Mouse (Mus musculus) embryo, embryonic 11 days (tissue): ENCODE measurements around the gene Rbfox3.
"Not testable (repeated sequence)": the region's sequence is repeated elsewhere in the genome, so short reads cannot be mapped to it uniquely, and the experiment has no call there.

Experiments used
- DNase-seq: peaks from one replicate; pipeline ENCODE4 v3.0.0-alpha.2; 2015

Rbfox3 gene

DNA sequence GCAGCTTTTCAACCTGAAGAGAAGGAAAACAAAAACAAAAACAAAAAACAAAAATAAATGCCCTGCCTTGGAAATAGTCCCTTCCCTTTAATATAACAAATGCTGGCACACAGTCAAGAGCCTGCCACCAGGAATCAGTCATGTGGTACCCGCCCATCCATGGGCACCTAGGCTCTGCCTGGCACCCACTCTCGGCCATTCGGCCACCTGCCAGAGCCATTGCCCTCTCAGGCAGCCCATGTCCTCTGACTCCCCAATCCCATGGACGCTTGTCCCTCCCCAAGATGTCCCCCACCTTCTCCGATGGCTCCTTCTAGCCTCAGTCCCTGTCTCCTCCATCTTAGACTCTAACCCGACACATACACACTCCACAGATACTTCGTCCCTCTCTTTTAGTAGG lies 100.0 kb downstream of the Rbfox3 start:
- DNase-seq = no peak

DNA sequence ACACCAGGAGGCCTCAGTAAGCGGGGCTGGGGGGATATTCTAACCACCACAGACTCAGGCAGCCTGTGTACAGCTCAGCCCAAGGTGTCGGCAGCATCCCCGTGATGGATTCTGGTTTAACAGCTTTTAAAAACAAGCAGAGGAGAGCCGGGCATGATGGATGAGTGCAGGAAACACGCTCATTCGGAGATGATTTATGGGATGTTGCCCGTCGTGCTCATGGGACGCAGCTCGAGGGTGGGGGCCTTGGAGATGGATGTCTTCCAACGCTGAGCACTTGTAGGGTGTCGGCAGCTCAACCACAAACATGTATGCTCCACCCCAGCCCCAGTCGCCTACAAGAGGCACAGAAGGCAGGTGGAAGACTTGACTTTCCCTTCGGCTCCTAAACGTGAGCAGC lies 103.9 kb downstream of the Rbfox3 start:
- peak; percentile 36 for DNase-seq

GRCm38 (mm10) chr11:118794856-118795602 lies 116.4 kb downstream of the Rbfox3 start:
- DNase-seq = peak; percentile 33

- peak; percentile 29 for DNase-seq
These were observed 117.8 kb downstream of the Rbfox3 start for GRCm38 (mm10) chr11:118793639-118794021.

DNA sequence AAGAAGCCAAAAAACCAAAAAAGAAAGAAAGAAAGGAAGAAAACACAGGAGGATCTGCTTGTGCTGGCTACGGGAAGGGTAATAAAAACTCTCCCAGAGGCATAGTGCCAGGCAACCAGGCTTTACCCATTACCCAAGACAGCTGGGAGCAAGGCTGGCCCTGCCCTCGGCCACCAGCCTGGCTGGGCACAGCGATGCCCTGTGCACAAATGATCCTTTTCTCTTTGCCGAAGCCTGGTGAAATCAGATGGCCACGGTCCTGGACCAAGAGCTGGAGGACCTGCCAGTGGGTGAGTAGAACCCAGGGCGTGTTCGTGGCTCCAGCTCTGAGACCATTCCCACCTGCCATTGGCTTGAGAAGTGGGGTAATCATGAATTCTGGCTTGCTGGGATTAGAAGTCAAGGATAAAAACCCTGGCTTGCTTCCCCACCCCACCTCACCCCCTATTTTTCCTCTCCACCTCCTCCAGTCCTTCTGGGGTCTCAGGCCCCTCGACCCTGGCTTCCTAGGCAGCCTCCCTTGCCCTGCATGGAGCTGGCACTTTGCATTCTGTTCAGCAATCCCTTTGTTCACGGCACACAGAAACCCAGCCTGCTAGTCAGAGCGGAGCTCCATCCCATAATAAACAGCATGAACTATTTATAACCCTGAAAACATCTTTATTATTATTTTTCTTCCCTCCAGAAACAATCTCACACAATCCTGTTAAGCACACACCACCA lies 118.3 kb downstream of the Rbfox3 start:
- DNase-seq = no peak

- DNase-seq = no peak
These were observed 119.1 kb downstream of the Rbfox3 start for GRCm38 (mm10) chr11:118792163-118792915.

- no peak for DNase-seq
These were observed 120.0 kb downstream of the Rbfox3 start for GRCm38 (mm10) chr11:118791391-118791790.

DNA sequence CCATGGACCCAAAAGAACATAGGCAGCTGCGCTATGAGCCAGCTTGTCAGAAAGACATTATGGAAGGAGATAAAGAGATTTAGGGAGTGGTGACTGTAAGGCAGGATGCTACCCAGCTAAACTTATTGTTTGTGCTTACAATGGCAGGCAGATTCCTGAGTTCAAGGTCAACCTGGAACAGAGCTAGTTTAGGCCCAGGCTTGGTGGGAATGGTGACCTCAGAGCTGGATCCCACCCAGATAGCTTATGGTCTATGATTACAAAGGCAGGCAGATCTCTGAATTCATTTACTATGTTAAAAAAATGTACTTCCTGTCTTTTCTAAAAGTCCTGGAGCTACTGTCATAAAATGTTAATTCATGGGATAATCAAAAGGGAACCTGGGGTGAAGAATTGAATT lies 123.3 kb downstream of the Rbfox3 start:
- no peak for DNase-seq

DNA sequence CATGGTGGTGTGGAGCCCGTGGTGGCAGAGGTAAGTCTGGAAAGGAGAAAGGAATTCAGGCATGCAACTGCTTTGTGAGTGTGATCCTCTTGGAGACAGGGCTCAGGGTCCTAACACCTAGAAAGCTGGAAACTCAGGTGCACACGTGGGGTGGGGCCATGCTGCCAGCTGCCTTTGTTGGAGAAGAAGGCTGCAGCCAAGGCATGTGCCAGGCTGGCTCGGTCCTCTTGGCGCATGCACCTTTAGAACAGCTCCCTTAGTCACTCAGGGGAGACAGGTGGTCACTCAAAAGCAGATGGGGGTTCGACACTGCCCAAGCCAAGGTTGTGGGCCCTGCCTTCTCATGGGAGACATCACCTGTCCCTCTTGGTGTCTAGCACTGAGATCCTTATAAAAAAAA lies 128.7 kb downstream of the Rbfox3 start:
- no peak for DNase-seq

GRCm38 (mm10) chr11:118775753-118776152 lies 135.6 kb downstream of the Rbfox3 start:
- peak; percentile 76 for DNase-seq

- DNase-seq = not testable (repeated sequence)
These were observed 136.6 kb downstream of the Rbfox3 start for GRCm38 (mm10) chr11:118774777-118775176.

- DNase-seq = no peak
These were observed 138.3 kb downstream of the Rbfox3 start for GRCm38 (mm10) chr11:118773076-118773583.

DNA sequence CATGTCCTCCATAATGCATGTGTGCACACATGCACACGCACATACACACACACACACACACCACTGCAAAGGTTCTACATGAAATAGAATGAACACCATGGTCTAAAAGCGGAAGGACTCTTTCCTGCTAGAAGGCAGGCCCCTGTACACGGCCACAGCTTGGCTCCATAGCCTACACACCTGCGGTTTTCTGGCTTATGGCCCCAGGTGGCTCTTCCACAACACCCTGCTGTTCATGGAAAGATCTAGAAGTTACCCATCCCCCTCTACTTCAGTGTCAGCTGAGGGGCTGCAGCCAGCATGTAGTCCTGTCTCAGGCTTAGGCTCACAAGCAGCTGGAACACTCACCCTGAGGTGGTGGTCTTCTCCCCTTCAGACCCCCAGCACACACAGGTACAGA lies 140.0 kb downstream of the Rbfox3 start:
- DNase-seq = no peak

DNA sequence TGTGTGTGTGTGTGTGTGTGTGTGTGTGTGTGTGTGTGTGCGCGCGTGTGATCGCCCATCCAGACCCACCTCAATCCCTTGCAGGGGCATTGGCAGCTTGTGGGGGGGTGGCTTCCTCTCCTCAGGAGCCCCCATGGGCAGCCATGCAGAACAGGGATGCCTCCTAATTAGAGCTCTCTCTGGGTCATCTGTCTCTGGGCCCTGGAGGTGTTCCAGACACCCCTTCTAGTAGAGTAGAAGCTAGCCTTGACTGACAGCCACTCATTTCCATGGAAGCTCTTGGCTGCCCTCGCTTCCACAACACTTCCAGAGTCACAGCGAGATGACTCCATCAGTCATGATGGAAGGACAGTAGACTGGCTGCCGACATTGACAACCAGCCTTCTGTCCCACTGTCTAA lies 140.6 kb downstream of the Rbfox3 start:
- DNase-seq = no peak

GRCm38 (mm10) chr11:118769542-118769941 lies 141.9 kb downstream of the Rbfox3 start:
- no peak for DNase-seq

GRCm38 (mm10) chr11:118768441-118768840 lies 143.0 kb downstream of the Rbfox3 start:
- no peak for DNase-seq

DNA sequence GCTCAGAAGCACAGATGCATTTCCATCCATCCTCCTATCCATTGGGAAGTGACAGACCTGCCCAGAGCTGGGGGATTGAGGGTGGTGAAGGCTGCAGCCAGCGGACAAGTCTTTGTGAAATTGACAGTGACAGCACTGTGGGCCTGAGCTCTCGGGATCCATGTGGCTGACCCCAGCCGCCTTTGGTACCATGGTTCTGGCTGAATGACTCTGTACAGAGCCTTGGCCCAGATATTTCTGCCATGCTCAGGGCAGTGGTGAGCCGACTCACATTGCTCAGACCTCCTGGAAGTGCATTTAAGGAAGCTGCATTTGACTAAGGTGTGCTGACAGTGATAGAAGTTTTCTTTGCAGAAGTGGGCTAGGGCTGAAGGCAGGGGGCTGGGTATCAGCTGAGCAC lies 144.0 kb downstream of the Rbfox3 start:
- DNase-seq = no peak

- DNase-seq = no peak
These were observed 151.0 kb downstream of the Rbfox3 start for GRCm38 (mm10) chr11:118760296-118760988.

DNA sequence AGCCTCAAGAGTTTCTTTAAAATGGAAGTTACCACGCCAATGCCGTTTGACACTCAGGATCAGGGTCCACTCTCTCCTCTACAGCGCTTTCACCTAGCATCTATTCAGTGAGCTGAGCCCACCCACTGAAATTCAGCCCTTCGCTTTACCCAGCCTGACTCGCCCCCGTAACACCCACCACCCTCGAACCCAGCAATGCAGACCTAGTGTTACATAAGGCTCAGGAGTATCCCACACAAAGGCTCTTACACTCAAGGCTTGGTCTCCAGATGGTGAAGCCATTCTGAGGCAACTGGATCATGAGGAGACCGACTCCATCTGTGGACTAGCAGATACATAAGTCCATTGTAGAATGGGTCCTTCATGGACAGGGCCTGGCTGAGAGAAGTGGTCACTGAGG lies 152.2 kb downstream of the Rbfox3 start:
- no peak for DNase-seq

DNA sequence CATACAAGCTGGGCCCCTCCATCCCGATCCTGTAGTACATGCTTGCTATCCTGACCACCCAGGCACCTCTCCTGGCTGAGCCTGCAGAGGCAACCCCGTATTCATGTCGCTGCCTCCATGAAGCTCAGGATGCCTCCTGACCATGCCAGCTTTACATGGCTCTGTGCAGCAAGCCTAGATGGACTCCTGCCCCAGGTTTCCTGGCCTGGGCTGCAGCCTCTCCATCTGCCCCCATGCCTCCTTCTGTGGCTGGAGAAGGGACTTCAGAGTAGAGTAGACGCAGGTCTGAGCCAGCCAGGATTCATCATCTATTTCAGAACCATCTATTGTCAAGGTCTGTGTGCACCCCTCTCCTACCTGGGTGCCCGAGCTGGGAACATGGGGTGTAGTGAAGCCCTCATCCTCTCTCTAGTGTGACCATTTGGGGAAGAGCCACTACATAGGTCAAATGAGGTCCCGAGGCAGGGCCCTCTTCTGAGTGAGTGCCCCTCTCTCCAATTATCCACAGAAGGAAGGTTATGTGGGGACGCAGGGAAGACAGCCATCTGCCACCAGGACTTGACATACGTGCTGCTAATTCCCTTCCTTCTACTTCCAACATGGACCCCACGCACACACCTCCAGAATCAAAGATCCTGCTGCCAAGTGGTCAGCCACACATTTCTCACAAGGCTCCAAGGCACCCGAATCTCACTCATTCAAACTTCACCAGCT lies 153.0 kb downstream of the Rbfox3 start:
- no peak for DNase-seq

- DNase-seq = no peak
These were observed 153.9 kb downstream of the Rbfox3 start for GRCm38 (mm10) chr11:118757488-118757887.

DNA sequence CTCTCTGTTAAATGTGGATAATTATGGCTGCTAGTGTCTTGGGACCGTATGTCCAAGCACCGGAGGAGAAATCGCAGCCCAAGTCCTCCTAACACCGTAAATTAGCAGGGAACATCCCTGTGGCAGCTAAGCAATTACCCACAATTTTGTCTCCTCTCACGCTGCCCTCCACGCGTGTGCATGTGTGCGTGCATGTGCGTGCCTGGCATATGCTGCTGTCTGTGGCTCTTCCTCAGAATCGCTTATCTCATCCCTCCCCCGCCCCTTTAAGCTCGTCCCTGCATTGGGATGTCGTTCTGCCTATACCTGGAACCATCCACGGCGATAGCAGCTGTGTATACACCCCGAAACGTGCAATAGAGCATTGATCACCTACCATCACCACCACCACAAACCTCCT lies 156.4 kb downstream of the Rbfox3 start:
- DNase-seq = no peak
